Mouse (Mus musculus) layer of hippocampus, adult 11-12 months (tissue): ENCODE results near the gene Mrpl24.
"Not testable (repeated sequence)": the region's sequence is repeated elsewhere in the genome, so short reads cannot be mapped to it uniquely, and the experiment has no call there.

ENCODE experiments used
- DNase-seq: peaks from one replicate; pipeline ENCODE4 v3.0.0; 2022; ENCODE audit warnings: low spot score

The Mrpl24 gene

DNA sequence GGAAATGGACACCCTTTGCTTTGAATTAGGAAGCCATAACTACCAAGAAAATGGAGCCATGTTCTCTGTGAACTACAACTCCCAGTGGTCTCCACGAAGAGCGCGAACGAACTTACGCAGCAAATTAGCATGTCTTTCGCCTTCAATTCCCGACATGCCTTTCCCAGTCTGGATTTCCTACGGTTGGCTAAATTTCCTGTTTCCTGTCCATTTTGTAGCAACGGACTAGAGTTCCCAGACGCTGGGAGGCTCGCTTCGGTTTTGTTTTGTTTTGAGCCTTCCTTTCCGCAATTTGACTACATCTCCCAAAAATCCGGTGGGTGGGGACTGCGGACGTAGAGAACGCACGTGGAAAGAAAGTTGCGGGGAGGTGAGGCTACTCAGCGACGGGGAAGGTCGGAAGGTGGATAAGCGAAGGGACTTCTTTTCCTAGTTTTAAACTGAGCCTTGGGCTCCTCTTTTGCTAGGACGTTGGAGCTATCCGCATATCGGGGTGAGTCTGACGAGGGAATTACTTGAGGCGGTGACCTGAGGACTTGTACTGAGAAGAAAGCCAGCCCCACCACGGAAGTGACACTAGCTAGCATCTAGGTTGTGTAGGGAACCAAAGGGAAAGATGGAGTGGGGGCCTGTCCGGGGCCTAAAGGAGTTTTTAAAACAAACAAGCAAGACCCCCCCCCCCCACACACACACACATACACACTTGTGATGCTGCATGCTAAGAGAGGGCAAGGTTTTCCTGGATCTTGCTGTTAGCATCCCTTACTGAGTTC is at the start of gene Mrpl24:
Gene Mrpl24 (plus strand): TSS at position 171 of the 773 bp plus-strand sequence.
- DNase-seq: peak; percentile 91

GRCm38 (mm10) chr3:87877730-87878129 is 41.6 kb upstream of the Mrpl24 start:
- DNase-seq: no peak

DNA sequence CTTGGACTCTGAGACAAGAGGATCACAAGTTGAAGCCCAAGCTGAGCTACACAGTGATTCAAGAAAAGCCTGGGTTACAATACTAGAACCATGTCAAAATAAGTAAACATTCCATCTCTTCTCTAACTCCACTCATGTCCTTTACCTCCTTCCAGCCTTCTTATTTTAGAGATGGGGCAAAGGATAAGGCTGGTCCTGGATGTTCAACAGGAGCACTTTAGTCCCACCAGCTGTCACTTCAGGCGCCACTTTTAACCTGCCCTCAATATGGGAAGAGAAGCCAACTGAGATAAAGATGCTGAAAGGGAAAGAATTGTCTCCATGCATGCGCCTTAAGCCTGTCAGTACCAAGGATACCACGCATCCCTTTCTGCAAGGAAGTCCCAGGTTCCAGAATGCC is 35.0 kb upstream of the Mrpl24 start:
- no peak for DNase-seq

DNA sequence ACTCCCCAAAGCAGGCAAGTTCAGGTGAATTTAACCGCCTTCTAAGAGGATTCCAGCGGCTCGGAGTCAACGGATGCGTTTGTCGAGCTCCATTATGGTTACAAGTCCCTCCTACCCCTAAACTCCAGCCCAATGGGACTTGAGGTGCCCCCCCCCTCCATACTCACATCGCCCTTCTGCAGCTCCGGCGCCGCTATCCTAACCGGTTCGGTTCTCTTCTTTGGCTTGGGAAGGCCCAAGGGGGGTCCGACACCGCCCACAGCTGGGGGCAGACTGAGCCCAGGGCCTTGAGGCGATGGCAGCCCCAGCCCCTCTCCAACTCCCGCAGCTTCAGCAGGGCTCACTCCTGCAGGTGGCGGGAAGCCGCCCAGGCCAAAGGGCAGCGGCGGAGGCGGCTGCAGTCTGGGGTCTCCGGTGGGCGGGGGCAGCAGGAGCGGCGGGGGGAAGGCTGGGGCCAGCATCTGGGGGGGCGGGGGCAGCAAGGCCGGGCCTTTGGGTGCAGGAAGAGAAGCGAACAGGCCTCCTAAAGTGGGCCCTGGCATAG is 34.5 kb upstream of the Mrpl24 start:
- DNase-seq: peak; percentile 42

DNA sequence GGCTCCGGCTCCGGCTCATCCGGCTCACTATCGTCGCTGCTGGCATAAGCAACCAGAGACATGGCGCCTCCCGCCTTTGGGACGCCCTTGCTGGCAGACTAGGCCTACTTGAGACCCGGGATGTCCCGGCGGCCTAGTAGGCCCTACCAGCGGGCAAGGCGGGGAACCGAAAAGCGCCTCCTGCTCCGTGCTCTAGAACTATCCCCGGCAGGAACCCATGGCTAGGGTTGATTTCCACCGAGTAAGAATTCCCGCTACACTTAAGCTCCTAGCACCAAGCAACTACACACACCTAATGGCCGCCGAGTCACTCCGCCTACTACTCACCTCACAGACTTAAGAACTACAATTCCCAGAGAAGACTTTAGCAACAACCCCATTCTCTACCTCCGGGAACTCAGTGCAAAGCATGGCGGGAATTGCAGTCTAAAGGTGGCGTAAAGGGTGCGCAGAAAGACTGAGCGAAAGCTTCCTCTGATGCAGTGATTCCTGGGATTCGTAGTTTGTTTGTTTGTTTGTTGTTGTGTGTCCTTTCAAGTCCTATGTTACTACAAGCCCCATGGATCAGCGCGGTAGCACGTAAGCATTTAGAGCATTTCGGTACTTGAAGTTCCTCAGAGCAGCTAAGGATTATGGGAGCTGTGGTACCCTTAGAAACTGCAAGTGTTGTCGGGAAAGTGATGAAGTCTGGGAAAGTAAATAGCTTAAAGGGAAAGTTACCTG is 33.9 kb upstream of the Mrpl24 start, which contains the start of gene Prcc:
Gene Prcc (minus strand): TSS at position 328 of the 723 bp plus-strand sequence.
- DNase-seq: peak; percentile 96

DNA sequence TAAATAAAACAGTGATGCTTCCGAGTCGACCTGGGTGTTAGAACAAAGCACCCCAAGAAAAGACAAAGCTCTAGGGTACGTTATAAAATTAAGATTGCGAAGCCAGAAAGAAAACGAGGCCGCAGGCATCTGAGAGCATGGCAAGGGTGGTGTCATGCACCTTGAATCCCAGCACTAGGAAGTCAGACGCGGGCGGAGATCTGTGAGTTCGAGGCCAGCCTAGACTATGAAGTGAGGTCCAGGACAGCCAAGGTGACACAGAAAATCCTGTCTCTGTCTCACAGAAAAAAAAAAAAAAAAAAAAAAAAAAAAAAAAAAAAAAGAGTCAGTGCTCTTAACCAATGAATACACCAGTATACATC is 33.3 kb upstream of the Mrpl24 start:
- DNase-seq: no peak

DNA sequence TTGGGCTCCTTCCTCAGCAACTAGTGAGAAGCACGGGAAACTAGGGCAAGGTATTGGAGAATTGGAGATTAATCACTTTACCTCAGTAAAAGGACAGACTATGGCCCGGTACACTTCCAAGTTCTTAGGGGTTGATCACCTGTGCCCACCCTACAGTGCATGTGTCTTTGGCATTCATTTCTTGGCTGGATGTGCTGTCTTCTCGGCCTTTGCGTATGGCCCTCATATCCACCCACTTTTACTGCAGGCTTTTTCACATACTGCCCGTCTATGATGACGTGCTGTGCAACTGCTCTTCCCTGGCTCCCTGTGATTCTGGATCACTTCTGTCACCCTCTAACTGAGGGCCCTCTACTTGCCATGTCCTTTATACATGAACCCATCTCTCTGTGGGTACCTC is 32.9 kb upstream of the Mrpl24 start:
- peak; percentile 34 for DNase-seq

DNA sequence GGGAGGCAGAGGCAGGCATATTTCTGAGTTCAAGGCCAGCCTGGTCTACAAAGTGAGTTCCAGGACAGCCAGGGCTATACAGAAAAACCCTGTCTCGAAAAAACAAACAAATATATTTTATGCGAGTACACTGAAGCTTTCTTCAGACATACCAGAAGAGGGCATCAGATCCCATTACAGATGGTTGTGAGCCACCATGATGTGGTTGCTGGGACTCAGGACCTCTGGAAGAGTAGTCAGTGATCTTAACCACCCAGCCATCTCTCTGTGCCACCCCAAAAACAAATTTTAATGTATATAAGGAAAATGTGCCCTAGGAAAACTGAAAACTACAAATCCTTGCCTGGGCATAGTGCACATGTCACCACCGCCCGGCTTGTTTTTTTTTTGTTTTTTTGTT is 31.9 kb upstream of the Mrpl24 start:
- not testable (repeated sequence) for DNase-seq

DNA sequence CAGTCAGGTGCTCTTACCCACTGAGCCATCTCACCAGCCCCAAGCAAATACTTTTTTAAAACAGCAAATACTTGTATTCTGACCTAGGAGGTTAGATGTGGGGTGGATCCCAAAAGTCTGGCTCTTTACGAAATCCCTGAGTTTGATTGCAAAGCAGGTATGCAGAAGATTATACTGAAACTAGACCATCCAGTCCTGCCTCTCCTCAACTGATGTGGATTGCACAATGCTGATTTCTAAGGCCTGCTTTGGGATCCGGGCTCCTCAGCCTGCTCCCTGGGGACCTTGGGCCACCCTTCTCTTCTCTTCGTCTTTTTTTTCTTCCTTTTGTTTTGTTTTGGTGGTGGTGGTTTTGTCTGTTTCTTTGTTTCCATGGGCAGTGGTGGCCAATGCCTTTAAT is 27.8 kb upstream of the Mrpl24 start:
- no peak for DNase-seq

DNA sequence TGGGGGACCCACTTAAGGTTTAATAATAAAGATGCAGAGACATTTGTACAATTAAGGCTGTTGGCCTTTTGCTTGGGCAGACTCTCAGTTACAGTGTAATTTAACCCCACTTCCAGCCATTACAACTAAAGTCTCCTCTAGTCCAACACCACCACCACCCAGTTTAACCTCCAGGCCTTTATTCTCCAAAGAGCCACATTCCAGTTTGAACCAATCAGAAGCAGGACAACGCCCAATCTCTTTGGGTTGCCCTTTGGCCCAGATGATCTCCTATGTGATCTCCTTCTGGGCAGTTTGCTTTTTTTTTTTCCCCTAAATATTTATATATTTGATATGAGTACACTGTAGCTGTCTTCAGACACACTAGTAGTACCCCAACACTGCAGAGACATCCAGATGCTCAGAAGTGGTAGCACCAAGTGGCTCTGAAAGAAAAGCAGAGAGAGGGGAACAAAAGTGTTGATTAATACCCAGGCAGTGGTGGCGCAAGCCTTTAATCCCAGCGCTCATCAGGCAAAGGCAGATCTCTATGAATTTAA is 25.9 kb upstream of the Mrpl24 start:
- DNase-seq: no peak

DNA sequence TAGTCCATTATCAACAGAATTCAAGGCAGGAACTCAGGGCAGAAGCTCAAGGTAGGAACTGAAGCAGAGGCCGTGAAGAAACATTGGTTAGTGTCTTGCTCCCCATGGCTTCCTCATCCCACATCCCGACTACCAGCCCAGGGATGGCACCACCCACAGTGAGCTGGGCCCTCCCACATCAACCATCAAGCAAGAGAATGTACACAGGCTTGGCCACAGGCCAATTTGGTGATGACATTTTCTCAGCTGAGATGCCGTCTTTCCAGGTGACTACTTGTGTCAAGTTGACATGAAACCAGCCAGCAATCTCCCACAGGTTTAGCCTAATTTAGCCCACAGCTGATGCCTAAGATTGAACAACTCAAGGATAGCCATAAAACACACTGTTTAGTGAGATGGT is 20.0 kb upstream of the Mrpl24 start:
- DNase-seq: no peak

- no peak for DNase-seq
Measured at GRCm38 (mm10) chr3:87899776-87900175, 19.5 kb upstream of the Mrpl24 start.

- DNase-seq: no peak
Measured at GRCm38 (mm10) chr3:87901036-87901624, 18.2 kb upstream of the Mrpl24 start.

DNA sequence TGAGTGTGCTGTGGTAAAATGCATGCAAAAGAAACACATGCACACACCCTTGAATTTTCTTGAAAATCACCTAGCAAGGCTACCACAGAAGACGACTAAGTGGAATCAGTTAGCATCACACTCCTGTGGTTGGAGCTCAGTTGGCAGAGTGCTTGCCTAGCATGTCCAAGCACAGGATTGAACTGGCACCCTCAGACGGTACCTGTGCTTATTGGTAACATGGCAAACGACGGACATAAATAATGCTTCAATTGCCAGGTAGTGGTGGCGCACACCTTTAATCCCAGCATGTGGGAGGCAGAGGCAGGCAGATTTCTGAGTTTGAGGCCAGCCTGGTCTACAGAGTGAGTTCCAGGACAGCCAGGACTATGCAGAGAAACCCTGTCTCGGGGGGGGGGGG is 17.3 kb upstream of the Mrpl24 start:
- DNase-seq: not testable (repeated sequence)

GRCm38 (mm10) chr3:87903821-87904220 is 15.5 kb upstream of the Mrpl24 start:
- no peak for DNase-seq

DNA sequence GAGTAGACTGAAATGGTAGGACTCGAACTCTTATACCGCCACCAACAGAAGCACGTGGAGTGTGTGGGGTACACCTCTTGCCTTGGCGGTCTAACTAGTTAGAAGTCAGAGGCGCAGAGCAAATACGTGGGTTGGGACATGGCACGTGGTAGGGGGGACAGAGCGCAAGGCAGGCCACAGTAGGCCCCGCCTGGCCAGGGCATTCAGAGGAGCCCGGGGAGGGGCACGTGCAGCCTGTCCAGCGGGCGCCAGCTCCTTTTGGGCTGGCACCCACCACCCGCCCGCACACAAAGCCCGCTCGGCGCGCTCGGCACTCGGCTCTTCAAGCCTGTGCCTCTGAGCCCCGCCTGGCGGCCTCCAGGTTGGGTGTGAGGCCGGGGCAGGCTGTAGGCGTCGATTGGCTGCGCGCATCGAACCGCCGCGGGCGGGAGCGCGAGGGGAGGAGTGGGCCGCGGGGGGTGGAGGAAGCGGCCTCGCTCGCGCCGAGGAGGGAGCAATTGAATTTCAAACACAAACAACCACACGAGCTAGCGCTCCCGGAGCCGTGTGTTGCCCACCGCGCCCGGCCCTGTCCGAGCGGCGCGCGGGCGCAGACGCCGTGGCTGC is 13.3 kb upstream of the Mrpl24 start, which contains the start of gene Hdgf:
Gene Hdgf (plus strand): TSS at position 442 of the 606 bp plus-strand sequence.
- DNase-seq: peak; percentile 93

GRCm38 (mm10) chr3:87906601-87906980 is 12.7 kb upstream of the Mrpl24 start:
- peak; percentile 54 for DNase-seq

DNA sequence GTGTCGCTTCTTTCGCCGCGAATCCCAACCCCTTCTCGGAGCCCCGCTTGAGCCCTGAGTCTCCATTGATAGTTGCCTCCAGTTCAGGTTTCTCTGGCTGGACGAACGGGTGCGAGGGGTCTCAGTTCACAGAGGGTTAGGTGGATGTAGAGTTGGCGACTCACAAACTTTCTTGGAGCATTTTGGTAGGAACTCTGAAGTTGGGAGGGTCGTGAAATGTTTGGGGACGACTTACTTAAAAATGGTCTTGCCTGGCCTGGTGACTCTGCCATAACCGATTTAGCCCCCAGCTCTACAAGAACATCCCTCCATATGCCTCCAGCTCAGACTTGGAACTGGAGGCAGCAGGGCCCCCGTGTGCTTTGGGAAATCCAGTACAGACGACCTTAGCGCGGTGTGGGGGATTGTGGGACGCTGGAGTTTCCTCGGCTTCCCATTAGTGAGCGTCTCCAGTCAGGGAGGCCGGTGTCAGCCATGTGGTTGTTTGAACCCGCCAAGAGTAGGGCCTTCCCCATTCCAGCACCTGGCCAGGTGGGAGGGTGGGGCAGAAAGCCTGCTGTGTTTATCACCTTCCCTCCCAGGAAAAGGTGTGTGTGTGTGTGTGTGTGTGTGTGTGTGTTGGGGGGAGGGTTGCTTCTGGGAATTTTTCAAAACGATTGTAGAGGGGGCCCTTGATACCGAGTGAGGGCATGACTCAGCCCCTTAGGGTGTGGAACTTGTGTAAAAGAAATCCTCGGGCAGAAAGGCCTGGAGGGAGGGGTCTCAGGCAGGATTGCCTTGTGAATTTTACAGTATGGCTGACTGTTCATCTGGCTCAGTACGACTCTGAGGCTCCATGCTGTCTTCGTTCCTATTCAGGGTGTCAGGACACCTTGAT is 12.1 kb upstream of the Mrpl24 start:
- DNase-seq: peak; percentile 31

DNA sequence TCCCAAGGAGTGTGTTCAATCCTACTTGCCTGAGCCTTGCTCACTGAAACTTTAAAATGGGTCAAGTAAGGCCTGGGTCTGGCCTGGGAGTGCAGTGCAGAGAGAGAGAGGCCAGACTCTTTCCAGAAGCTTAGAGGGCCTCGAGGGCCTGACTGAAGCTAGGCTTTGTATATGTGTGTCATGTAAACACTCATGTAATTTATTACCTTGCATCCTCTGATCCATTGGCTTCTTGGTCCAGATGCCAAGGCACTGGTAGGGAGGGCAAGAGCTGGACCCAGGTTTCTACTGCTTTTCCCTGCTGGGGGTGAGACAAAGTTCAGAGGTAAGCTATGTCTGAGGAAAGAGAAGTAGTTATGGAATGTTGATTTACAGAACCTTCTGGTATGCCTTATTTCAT is 11.4 kb upstream of the Mrpl24 start:
- no peak for DNase-seq

DNA sequence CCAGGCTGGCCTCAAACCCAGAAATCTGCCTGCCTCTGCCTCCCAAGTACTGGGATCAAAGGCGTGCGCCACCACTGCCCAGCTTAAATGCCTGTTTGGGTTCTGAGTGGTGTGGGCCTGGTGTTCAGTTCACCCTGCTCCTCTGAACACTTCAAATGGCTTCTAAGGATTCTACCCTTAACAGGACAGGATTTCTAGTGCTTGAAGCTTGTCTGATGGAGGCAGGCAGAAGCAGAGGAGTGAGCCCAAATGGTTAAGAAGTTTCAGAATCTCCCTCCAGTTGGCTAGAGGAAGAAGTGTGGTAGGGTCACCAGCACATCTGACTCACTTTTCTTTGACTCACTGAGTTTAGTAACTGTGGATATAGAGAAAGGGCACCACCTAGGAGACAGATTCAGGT is 9.9 kb upstream of the Mrpl24 start:
- DNase-seq: no peak

- peak; percentile 14 for DNase-seq
Measured at GRCm38 (mm10) chr3:87909874-87910273, 9.4 kb upstream of the Mrpl24 start.
